ENCODE assay signal across 19 mouse cellular contexts in the genomic region with DNA sequence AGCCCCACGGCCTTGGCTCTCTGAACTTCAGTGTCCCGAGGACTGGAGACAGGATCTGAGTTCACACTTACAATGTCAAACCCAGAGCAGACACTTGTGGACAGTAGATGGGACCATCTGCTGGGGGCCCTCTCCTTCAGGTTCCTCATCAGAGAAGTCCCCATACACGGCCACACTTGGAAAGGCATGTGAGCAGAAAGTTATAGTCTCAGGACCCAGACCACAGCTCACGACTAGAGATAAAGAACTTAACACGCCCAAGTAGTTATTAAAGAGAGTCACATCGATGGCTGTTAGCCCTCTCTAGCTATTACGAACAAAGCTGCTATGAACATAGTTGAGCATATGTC.
A peak's percentile ranks its signal among the peaks of the same experiment; 100 is the strongest.
DNase-seq lines count a peak whose midpoint lies in the region; ATAC-seq and TF ChIP-seq lines count a peak whose summit lies in the region.
"Had no signal": no experiment of that assay in that cellular context is flagged by ENCODE, and none has a peak within 500 bp of the region (broad histone marks: within the 10 kb centered on the region; RNA-seq: fewer than 3 reads in every experiment).

No protein-coding gene starts in this region.

- H3K36me3 ChIP-seq in embryonic facial prominence, embryonic 12.5 days = no peaks in the 10 kb centered on the region
- H3K36me3 ChIP-seq in embryonic facial prominence, embryonic 10.5 days (replicated peaks) = 0 out of 2 replicates have a peak, but pooled peaks cover 6% of the 10 kb centered on the region
- H3K36me3 ChIP-seq in hindbrain, postnatal 0 days (ENCODE audit: insufficient read depth, low read length) = no peaks in the 10 kb centered on the region
- H3K36me3 ChIP-seq in hindbrain, embryonic 16.5 days (ENCODE audit: control insufficient read depth, insufficient read depth, low read length) = no peaks in the 10 kb centered on the region
- H3K36me3 ChIP-seq in liver, embryonic 16.5 days (ENCODE audit: control insufficient read depth, insufficient read depth) = no peaks in the 10 kb centered on the region
- H3K36me3 ChIP-seq in liver, embryonic 11.5 days (ENCODE audit: control insufficient read depth, insufficient read depth, low read length) = no peaks in the 10 kb centered on the region
- H3K36me3 ChIP-seq: limb, embryonic 15.5 days; midbrain, embryonic 15.5 days had no signal

- 78% methylated on average over 7 of the region's 7 CpGs for WGBS in embryonic facial prominence, embryonic 12.5 days
- 80% methylated on average over 7 of the region's 7 CpGs for WGBS in embryonic facial prominence, embryonic 10.5 days
- 71% methylated on average over 7 of the region's 7 CpGs for WGBS in hindbrain, postnatal 0 days
- 75% methylated on average over 7 of the region's 7 CpGs for WGBS in hindbrain, embryonic 16.5 days
- WGBS in liver, embryonic 16.5 days (ENCODE audit: insufficient replicate concordance) = 31% methylated on average over 7 of the region's 7 CpGs
- 50% methylated on average over 7 of the region's 7 CpGs for WGBS in liver, embryonic 11.5 days

- H3K27me3 ChIP-seq in embryonic facial prominence, embryonic 12.5 days = no peaks in the 10 kb centered on the region
- H3K27me3 ChIP-seq in embryonic facial prominence, embryonic 10.5 days (replicated peaks; ENCODE audit: low read depth, poor library complexity, severe bottlenecking) = no peaks in the 10 kb centered on the region
- no peaks in the 10 kb centered on the region for H3K27me3 ChIP-seq in hindbrain, postnatal 0 days (ENCODE audit: insufficient read depth, low read length)
- no peaks in the 10 kb centered on the region for H3K27me3 ChIP-seq in hindbrain, embryonic 16.5 days (replicated peaks; ENCODE audit: control insufficient read depth, insufficient read depth, low read length)
- no peaks in the 10 kb centered on the region for H3K27me3 ChIP-seq in liver, embryonic 16.5 days (ENCODE audit: control insufficient read depth, insufficient read depth, low read depth, low read length)
- no peaks in the 10 kb centered on the region for H3K27me3 ChIP-seq in liver, embryonic 11.5 days (replicated peaks; ENCODE audit: control insufficient read depth, insufficient read depth, low read length)
- H3K27me3 ChIP-seq: limb, embryonic 15.5 days; midbrain, embryonic 15.5 days had no signal

- no peak for ATAC-seq in embryonic facial prominence, embryonic 12.5 days (ENCODE audit: insufficient number of reproducible peaks, insufficient read depth, low FRiP score, low TSS enrichment)
- no peak for ATAC-seq in hindbrain, postnatal 0 days
- no peak for ATAC-seq in hindbrain, embryonic 16.5 days
- ATAC-seq in liver, embryonic 16.5 days (ENCODE audit: low read depth) = peak; percentile 19; the same call in 1 of the 2 replicates
- no peak for ATAC-seq in liver, embryonic 11.5 days (replicated peaks; ENCODE audit: low FRiP score)
- peak; percentile 60 for ATAC-seq in granulocyte monocyte progenitor cell, adult 5-6 weeks (replicated peaks; ENCODE audit: poor library complexity, severe bottlenecking)

- 0 out of 2 replicates have a peak overlapping the region, but pooled peaks have one; percentile 54 for H3K27ac ChIP-seq in embryonic facial prominence, embryonic 12.5 days
- H3K27ac ChIP-seq in embryonic facial prominence, embryonic 10.5 days (replicated peaks) = no peak overlapping the region
- H3K27ac ChIP-seq in hindbrain, postnatal 0 days = peak overlapping the region; percentile 9; the same call in 1 of the 2 replicates
- no peak overlapping the region for H3K27ac ChIP-seq in hindbrain, embryonic 16.5 days (ENCODE audit: low read depth, low read length)
- H3K27ac ChIP-seq in liver, embryonic 16.5 days (ENCODE audit: low read length) = no peak overlapping the region
- no peak overlapping the region for H3K27ac ChIP-seq in liver, embryonic 11.5 days (ENCODE audit: low read depth, low read length)
- H3K27ac ChIP-seq: limb, embryonic 15.5 days; stomach, postnatal 0 days had no signal

- no peak overlapping the region for H3K4me2 ChIP-seq in embryonic facial prominence, embryonic 12.5 days (replicated peaks)
- H3K4me2 ChIP-seq in hindbrain, postnatal 0 days (ENCODE audit: low read depth, low read length) = no peak overlapping the region
- no peak overlapping the region for H3K4me2 ChIP-seq in hindbrain, embryonic 16.5 days (ENCODE audit: low read length)
- no peak overlapping the region for H3K4me2 ChIP-seq in liver, embryonic 16.5 days (ENCODE audit: low read depth, low read length)
- no peak overlapping the region for H3K4me2 ChIP-seq in liver, embryonic 11.5 days
- H3K4me2 ChIP-seq: heart, embryonic 11.5 days; limb, embryonic 15.5 days; midbrain, embryonic 15.5 days had no signal

- H3K4me3 ChIP-seq in embryonic facial prominence, embryonic 12.5 days = no peak overlapping the region
- no peak overlapping the region for H3K4me3 ChIP-seq in embryonic facial prominence, embryonic 10.5 days
- no peak overlapping the region for H3K4me3 ChIP-seq in hindbrain, postnatal 0 days (ENCODE audit: low read length)
- H3K4me3 ChIP-seq in hindbrain, embryonic 16.5 days (ENCODE audit: low read length) = no peak overlapping the region
- H3K4me3 ChIP-seq in liver, embryonic 16.5 days (ENCODE audit: low read depth, low read length) = no peak overlapping the region
- no peak overlapping the region for H3K4me3 ChIP-seq in liver, embryonic 11.5 days (ENCODE audit: low read depth, low read length)
- H3K4me3 ChIP-seq: erythroblast, embryonic 14.5 days; limb, embryonic 15.5 days; midbrain, embryonic 15.5 days had no signal

- H3K4me1 ChIP-seq in embryonic facial prominence, embryonic 12.5 days = peaks cover 12% of the 10 kb centered on the region; the same call in 1 of the 2 replicates
- H3K4me1 ChIP-seq in embryonic facial prominence, embryonic 10.5 days = peaks cover 30% of the 10 kb centered on the region; the same call in 1 of the 2 replicates
- H3K4me1 ChIP-seq in hindbrain, postnatal 0 days (ENCODE audit: insufficient read depth, low read length) = no peaks in the 10 kb centered on the region
- H3K4me1 ChIP-seq in hindbrain, embryonic 16.5 days (ENCODE audit: control insufficient read depth, insufficient read depth, low read depth, low read length) = no peaks in the 10 kb centered on the region
- no peaks in the 10 kb centered on the region for H3K4me1 ChIP-seq in liver, embryonic 16.5 days (ENCODE audit: control insufficient read depth, low read depth, low read length)
- H3K4me1 ChIP-seq in liver, embryonic 11.5 days (replicated peaks; ENCODE audit: control insufficient read depth, insufficient read depth, low read length) = peaks cover 7% of the 10 kb centered on the region; the same call in 1 of the 2 replicates
- H3K4me1 ChIP-seq: limb, embryonic 15.5 days had no signal

- H3K9me3 ChIP-seq in embryonic facial prominence, embryonic 12.5 days = no peaks in the 10 kb centered on the region
- H3K9me3 ChIP-seq in embryonic facial prominence, embryonic 10.5 days = no peaks in the 10 kb centered on the region
- H3K9me3 ChIP-seq in hindbrain, postnatal 0 days (ENCODE audit: low read length) = no peaks in the 10 kb centered on the region
- H3K9me3 ChIP-seq in hindbrain, embryonic 16.5 days (ENCODE audit: control insufficient read depth, low read length) = no peaks in the 10 kb centered on the region
- no peaks in the 10 kb centered on the region for H3K9me3 ChIP-seq in liver, embryonic 16.5 days (replicated peaks; ENCODE audit: control insufficient read depth, low read length)
- no peaks in the 10 kb centered on the region for H3K9me3 ChIP-seq in liver, embryonic 11.5 days (ENCODE audit: control insufficient read depth, low read length)
- H3K9me3 ChIP-seq: G1E; limb, embryonic 15.5 days; midbrain, embryonic 15.5 days had no signal

- H3K9ac ChIP-seq in embryonic facial prominence, embryonic 12.5 days = no peak overlapping the region
- no peak overlapping the region for H3K9ac ChIP-seq in hindbrain, postnatal 0 days (replicated peaks; ENCODE audit: low read length)
- H3K9ac ChIP-seq in hindbrain, embryonic 16.5 days (ENCODE audit: low read depth, low read length) = no peak overlapping the region
- no peak overlapping the region for H3K9ac ChIP-seq in liver, embryonic 16.5 days (ENCODE audit: low read depth, low read length)
- no peak overlapping the region for H3K9ac ChIP-seq in liver, embryonic 11.5 days (ENCODE audit: low read depth, low read length)
- H3K9ac ChIP-seq: forebrain, postnatal 0 days; limb, embryonic 15.5 days; midbrain, embryonic 15.5 days had no signal

- TF ChIP-seq CTCF in hindbrain, postnatal 0 days (IDR thresholded peaks at IDR 0.05; ENCODE audit: low read depth) = no peak

- DNase-seq in embryonic facial prominence, embryonic 10.5 days (ENCODE audit: low spot score) = no peak
- DNase-seq in hindbrain, postnatal 0 days (ENCODE audit: low spot score) = no peak
- no peak for DNase-seq in liver, embryonic 11.5 days (ENCODE audit: low spot score)
- DNase-seq in thymus, postnatal 36 days = no peak
- DNase-seq: adrenal gland, postnatal 36 days; forebrain, postnatal 0 days; heart, postnatal 14 days; layer of hippocampus, postnatal 36 days; right cerebral cortex, postnatal 4 days had no signal

Comparison
In these comparisons a context has a peak if more than half of its experiments do, and no peak if none do; other contexts are left out.
1. ATAC-seq: peak in liver, embryonic 16.5 days (single experiment) and granulocyte monocyte progenitor cell, adult 5-6 weeks (single experiment); none in embryonic facial prominence, embryonic 12.5 days (single experiment), hindbrain, postnatal 0 days (single experiment), hindbrain, embryonic 16.5 days (single experiment) and liver, embryonic 11.5 days (single experiment).
2. H3K27ac ChIP-seq: peak in embryonic facial prominence, embryonic 12.5 days (single experiment) and hindbrain, postnatal 0 days (single experiment); none in embryonic facial prominence, embryonic 10.5 days (single experiment), hindbrain, embryonic 16.5 days (single experiment), liver, embryonic 16.5 days (single experiment) and liver, embryonic 11.5 days (single experiment).